Mouse (Mus musculus) duodenum, adult 2 months (tissue): ENCODE data around the gene Zmym6. TPM values are rescaled to one million over a fixed set of nuclear protein-coding genes. Genes with fewer than 3 reads are reported as not detected.

Source experiments
- polyA plus RNA-seq: library from polyadenylated mRNA; depleted of rRNA; stranded (reverse); fragments of >200 nt; gene quantifications from 2 replicates; pipeline ENCODE4 v1.2.3, GENCODE M21; 2012; ENCODE audit warnings: low replicate concordance; rRNA removed

The Zmym6 gene
- polyA plus RNA-seq, result 0.34 and 1.3 TPM in 2 replicates

DNA sequence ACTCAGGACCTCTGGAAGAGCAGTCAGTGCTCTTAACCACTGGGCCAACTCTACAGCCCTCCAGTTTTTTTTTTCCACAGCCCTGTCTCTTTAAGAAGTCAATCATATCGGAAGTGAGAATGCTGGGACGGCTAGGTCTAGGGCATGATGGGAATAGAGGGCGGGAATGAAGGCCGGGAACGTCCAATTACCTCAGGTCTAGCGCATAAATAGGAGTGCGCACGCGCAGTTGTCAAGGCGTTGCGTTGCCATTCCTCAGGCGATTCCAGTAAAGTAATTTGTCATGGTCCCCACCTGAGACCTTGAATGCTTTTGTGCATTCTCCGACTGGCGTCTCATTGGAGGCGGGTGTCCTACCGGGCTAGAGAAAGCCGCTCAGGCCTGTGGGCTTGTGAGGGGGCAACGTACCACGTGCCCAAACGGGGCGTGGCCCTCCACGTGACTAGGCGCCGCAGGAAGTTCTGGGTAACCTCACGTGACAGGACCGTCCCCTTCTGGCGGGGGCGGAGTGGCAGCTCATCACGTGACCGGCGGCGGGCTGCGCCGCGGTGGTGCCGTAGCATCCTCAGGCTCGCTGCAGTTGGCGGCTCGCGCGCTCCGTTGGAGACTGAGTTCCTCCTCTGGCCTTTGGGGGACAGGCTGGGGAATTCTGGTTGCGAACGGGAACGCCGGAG is at the start of gene Zmym6:
Gene Zmym6 (plus strand): TSS at position 509 of the 674 bp plus-strand sequence.

GRCm38 (mm10) chr4:127060585-127061290 is 16.4 kb upstream of the Zmym6 start, which contains the start of gene Zmym1:
Gene Zmym1, minus strand, starts transcription at chr4:127061152.

DNA sequence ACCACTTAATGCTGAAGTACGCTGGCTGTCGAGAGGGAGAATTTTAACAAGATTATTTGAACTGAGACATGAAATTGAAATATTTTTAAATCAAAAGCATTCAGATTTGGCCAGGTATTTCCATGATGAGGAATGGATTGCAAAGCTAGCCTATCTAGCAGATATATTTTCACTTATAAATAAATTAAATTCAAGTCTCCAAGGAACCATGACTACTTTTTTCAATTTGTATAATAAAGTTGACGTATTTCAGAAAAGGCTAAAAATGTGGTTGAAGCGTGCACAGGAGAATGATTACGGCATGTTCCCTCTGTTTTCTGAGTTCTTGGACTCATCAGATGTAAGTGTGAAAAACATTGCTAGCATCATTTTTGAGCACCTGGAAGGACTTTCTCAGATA is 46.2 kb downstream of the Zmym6 start, which contains the start of gene Tmem35b:
Gene Tmem35b (plus strand): TSS at position 301 of the 400 bp plus-strand sequence.

GRCm38 (mm10) chr4:127168914-127169345 is 91.7 kb downstream of the Zmym6 start, which contains the start of gene Dlgap3:
Gene Dlgap3, plus strand, starts transcription at chr4:127169204.

Other genes starting within 250 kb of the Zmym6 start
- 0.24 and 1.1 TPM in 2 replicates for gene Zmym4, start 109.2 kb upstream of the Zmym6 start, polyA plus RNA-seq
- 30.1 and 46.7 TPM in 2 replicates for gene Sfpq, start 56.1 kb upstream of the Zmym6 start, polyA plus RNA-seq
- 0.19 and 0.25 TPM in 2 replicates for gene Zmym1, start 16.2 kb upstream of the Zmym6 start, polyA plus RNA-seq
- gene Tmem35b, start 46.3 kb downstream of the Zmym6 start, polyA plus RNA-seq, result 7.9 and 13.1 TPM in 2 replicates
- gene Dlgap3, start 91.8 kb downstream of the Zmym6 start, polyA plus RNA-seq, result 1.00 and 1.0 TPM in 2 replicates
- 9.7 and 15.2 TPM in 2 replicates for gene Smim12, start 166.4 kb downstream of the Zmym6 start, polyA plus RNA-seq
- 7.1 and 8.4 TPM in 2 replicates for gene Gja4, start 236.7 kb downstream of the Zmym6 start, polyA plus RNA-seq